Mouse (Mus musculus) naive thymus-derived CD4-positive, alpha-beta T cell, adult 2 months (primary cell): ENCODE data around the gene Aff1.

Experiments used
- DNase-seq: peaks from one replicate; pipeline ENCODE4 v3.0.0-alpha.2; 2011; ENCODE audit warnings: low read depth

Aff1 gene

GRCm38 (mm10) chr5:103838550-103839264, 146.5 kb downstream of the Aff1 start:
- no peak for DNase-seq

GRCm38 (mm10) chr5:103839265-103839626, 147.1 kb downstream of the Aff1 start:
- DNase-seq = no peak

- peak; percentile 44 for DNase-seq
Observed at GRCm38 (mm10) chr5:103843938-103844337, 151.8 kb downstream of the Aff1 start.

GRCm38 (mm10) chr5:103845418-103846153, 153.4 kb downstream of the Aff1 start:
- DNase-seq = no peak

- DNase-seq = no peak
Observed at GRCm38 (mm10) chr5:103846154-103846551, 154.0 kb downstream of the Aff1 start.

- no peak for DNase-seq
Observed at GRCm38 (mm10) chr5:103846609-103847008, 154.4 kb downstream of the Aff1 start.

- DNase-seq = no peak
Observed at GRCm38 (mm10) chr5:103848546-103848945, 156.4 kb downstream of the Aff1 start.

GRCm38 (mm10) chr5:103852756-103853549, 160.8 kb downstream of the Aff1 start:
- no peak for DNase-seq

- no peak for DNase-seq
Observed at GRCm38 (mm10) chr5:103854041-103854806, 162.1 kb downstream of the Aff1 start.

GRCm38 (mm10) chr5:103854807-103855194, 162.6 kb downstream of the Aff1 start:
- no peak for DNase-seq

GRCm38 (mm10) chr5:103855483-103856211, 163.5 kb downstream of the Aff1 start:
- no peak for DNase-seq

GRCm38 (mm10) chr5:103856286-103857009, 164.3 kb downstream of the Aff1 start:
- peak; percentile 57 for DNase-seq

GRCm38 (mm10) chr5:103857151-103857550, 165.0 kb downstream of the Aff1 start:
- DNase-seq = no peak

- no peak for DNase-seq
Observed at GRCm38 (mm10) chr5:103860622-103861021, 168.4 kb downstream of the Aff1 start.

GRCm38 (mm10) chr5:103863759-103864158, 171.6 kb downstream of the Aff1 start:
- DNase-seq = no peak

GRCm38 (mm10) chr5:103889766-103890165, 197.6 kb downstream of the Aff1 start:
- DNase-seq = no peak

GRCm38 (mm10) chr5:103898310-103898709, 206.1 kb downstream of the Aff1 start:
- DNase-seq = no peak
